Mouse (Mus musculus) liver, adult 2 months (tissue): ENCODE results near the gene Kif6. TPM values are rescaled to one million over a fixed set of nuclear protein-coding genes. Genes with fewer than 3 reads are reported as not detected.
A peak's percentile ranks its signal among the peaks of the same experiment; 100 is the strongest.

ENCODE experiments used
- DNase-seq: peaks from one replicate; pipeline ENCODE4 v3.0.0-alpha.2; 2011; ENCODE audit warnings: low read depth, low spot score; ENCODE audit errors: extremely low read depth
- H3K27ac ChIP-seq: fragments of 200-500 bp; replicated peaks from 2 replicates; pipeline ENCODE4 v1.5.1; 2012; ENCODE audit warnings: low read depth, mild to moderate bottlenecking, control low read depth, inconsistent platforms, low read length; ENCODE audit not compliant: insufficient read depth
- H3K27me3 ChIP-seq: fragments of 200-500 bp; 2 replicates; pipeline ENCODE4 v1.6.1; 2012; ENCODE audit warnings: mild to moderate bottlenecking, moderate library complexity, low read length, inconsistent platforms; ENCODE audit not compliant: control insufficient read depth, insufficient read depth
- H3K36me3 ChIP-seq: fragments of 200-500 bp; 2 replicates; pipeline ENCODE4 v1.6.1; 2012; ENCODE audit warnings: low read length, inconsistent platforms; ENCODE audit not compliant: control insufficient read depth, insufficient read depth
- H3K4me1 ChIP-seq: fragments of 200-500 bp; 2 replicates; pipeline ENCODE4 v1.6.1; 2011; ENCODE audit warnings: low read length; ENCODE audit not compliant: control insufficient read depth, insufficient read depth
- H3K4me3 ChIP-seq: fragments of 200-500 bp; 2 replicates; pipeline ENCODE4 v1.5.1; 2011; ENCODE audit warnings: low read depth, mild to moderate bottlenecking, control low read depth, low read length, moderate library complexity; ENCODE audit not compliant: insufficient read depth
- H3K79me2 ChIP-seq: fragments of 200-500 bp; 2 replicates; pipeline ENCODE4 v1.6.1; 2012; ENCODE audit warnings: inconsistent platforms, mild to moderate bottlenecking, low read length, moderate library complexity; ENCODE audit not compliant: control insufficient read depth, insufficient read depth
- H3K9ac ChIP-seq: fragments of 200-500 bp; 2 replicates; pipeline ENCODE4 v1.6.1; 2012; ENCODE audit warnings: low read depth, mild to moderate bottlenecking, control low read depth, inconsistent platforms, low read length
- CTCF ChIP-seq: fragments of 200-500 bp; IDR thresholded peaks from 2 replicates; pipeline ENCODE4 v1.5.1; 2011; ENCODE audit warnings: low read depth, low read length, control low read depth
- POLR2A ChIP-seq: fragments of 200-500 bp; IDR thresholded peaks from 2 replicates; pipeline ENCODE4 v1.6.1; 2011; ENCODE audit warnings: low read length, control low read depth; ENCODE audit not compliant: insufficient read depth; ENCODE audit errors: extremely low read depth
- WGBS: fragments of 180-500 bp; shearing (Covaris S2); methylation state at CpG from one replicate; pipeline ENCODE4 v1.1.7; 2018; 5-methylcytosine and 5-hydroxymethylcytosine counted together
- polyA plus RNA-seq: library from polyadenylated mRNA; depleted of rRNA; stranded (reverse); fragments of >200 nt; gene quantifications from 2 replicates; pipeline ENCODE4 v1.2.3, GENCODE M21; 2012
- total RNA-seq: library from RNA; depleted of rRNA; stranded (reverse); fragments of >200 nt; gene quantifications from 2 replicates; pipeline ENCODE4 v1.2.3, GENCODE M21; 2014

The Kif6 gene
- total and polyA plus RNA-seq, 2 experiments, result not detected

DNA sequence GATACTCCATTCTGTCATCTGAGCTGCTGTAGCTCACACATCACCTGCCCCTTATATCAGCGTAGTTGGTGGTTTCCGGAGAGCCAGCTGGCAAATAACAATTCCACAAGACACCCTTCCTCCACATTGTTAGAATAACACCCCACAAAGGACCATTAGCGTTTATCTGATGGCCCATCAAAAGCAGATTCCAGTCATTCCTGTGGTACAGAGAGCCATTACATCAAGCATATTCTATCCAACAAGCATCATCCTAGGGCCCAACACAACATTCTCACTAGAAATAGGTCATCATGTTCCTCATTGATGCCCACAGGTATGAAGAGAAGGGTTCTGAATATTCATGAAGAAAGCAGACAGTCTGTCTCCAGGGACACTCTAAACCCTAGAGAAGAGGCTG lies 236.3 kb downstream of the Kif6 start:
- TF ChIP-seq POLR2A, result no peak
- TF ChIP-seq CTCF, result no peak
- Histone ChIP-seq H3K27ac (no peak overlapping the region), H3K9ac (no peak overlapping the region), H3K27me3 (no peaks in the 10 kb centered on the region), H3K36me3 (no peaks in the 10 kb centered on the region), H3K4me1 (no peaks in the 10 kb centered on the region), H3K79me2 (no peaks in the 10 kb centered on the region), H3K4me3 (no peak overlapping the region)
- no peak for DNase-seq
- WGBS, result 42% methylated on average over 3 of the region's 3 CpGs

DNA sequence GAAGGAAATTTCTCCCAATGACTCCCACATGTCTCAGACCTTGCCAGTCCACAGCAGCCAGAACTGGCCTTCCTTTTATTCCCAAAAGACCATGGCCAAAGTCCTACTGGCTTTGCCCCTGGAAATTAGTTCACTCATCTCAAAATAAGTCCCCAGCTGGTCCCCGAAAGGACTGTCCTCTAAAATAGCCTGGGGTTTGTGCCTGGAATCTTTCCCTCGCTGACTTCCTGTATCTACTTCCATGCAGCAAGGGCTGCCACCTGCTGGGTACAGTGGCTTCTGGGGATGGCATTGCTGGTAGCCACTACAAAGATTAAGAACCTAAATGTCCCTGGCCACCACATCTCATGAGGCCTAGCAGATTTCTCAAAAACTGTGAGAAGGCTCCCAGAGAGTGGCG lies 237.2 kb downstream of the Kif6 start:
- 74% methylated on average over 3 of the region's 3 CpGs for WGBS
- no peaks in the 10 kb centered on the region for H3K79me2 ChIP-seq
- no peaks in the 10 kb centered on the region for H3K27me3 ChIP-seq
- H3K4me3 ChIP-seq, result no peak overlapping the region
- peak; percentile 7 for DNase-seq
- H3K9ac ChIP-seq, result no peak overlapping the region
- H3K27ac ChIP-seq, result no peak overlapping the region
- TF ChIP-seq POLR2A (no peak), CTCF (peak; percentile 22; the same call in 1 of the 2 replicates)
- no peaks in the 10 kb centered on the region for H3K36me3 ChIP-seq
- no peaks in the 10 kb centered on the region for H3K4me1 ChIP-seq

DNA sequence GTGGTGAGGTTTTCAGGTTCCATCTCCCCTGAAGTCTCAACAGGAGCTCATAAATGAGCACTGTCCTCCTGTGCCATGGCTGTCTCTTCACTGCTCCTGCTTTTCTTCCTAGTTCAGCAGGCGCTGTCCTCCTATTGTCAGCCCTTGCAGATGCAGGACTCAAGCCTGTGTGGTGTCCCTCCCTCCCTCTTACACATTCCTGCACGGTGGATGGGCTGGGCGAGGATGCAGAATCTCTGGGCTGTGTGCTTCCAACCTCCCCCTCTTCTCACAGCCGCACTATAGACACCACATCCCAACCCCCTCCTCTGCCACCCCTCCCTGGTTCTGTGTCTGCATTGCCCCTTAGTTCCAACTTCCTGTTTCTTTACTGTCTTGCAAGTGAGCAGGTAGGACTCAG lies 240.8 kb downstream of the Kif6 start:
- Histone ChIP-seq H3K27ac (no peak overlapping the region), H3K4me3 (no peak overlapping the region), H3K36me3 (no peaks in the 10 kb centered on the region), H3K4me1 (no peaks in the 10 kb centered on the region), H3K79me2 (no peaks in the 10 kb centered on the region), H3K9ac (no peak overlapping the region), H3K27me3 (no peaks in the 10 kb centered on the region)
- 51% methylated on average over 4 of the region's 4 CpGs for WGBS
- no peak for DNase-seq
- no peak for TF ChIP-seq CTCF
- TF ChIP-seq POLR2A, result no peak

DNA sequence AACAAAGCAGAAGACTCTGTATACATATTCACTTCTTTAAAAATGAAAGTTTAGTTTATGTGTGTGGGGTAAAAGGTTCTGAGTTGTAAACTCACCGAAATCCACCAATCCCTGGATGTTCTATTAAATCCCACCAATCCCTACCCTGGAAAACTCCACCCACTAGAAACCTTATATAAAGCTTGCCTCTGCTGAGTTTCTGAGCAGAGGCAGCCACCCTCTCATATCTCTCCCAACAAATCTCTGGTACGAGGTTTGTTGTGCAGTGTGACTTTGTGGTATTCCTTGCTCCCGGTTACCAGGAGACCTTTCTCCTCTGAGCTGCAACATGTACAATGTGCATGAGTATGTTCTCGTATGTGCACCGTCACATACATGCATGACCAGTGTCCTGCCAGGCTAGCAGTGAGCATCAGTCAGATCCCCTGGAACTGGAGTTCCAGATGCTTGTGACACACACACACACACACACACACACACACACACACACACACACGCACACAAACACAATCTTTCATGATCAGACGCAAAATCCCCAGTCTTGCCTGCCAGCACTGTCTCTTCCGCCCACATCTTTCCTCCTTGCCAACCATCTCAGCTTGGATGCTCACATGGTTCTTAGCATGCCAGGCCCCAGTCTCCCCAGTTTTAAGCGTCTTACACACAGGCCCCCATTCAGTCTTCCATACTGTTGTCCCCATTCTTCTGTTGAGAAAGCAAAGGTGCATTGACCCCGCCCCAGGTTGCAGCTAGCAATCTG lies 245.3 kb downstream of the Kif6 start:
- H3K79me2 ChIP-seq, result no peaks in the 10 kb centered on the region
- H3K9ac ChIP-seq, result no peak overlapping the region
- H3K27me3 ChIP-seq, result no peaks in the 10 kb centered on the region
- H3K36me3 ChIP-seq, result no peaks in the 10 kb centered on the region
- no peaks in the 10 kb centered on the region for H3K4me1 ChIP-seq
- H3K27ac ChIP-seq, result no peak overlapping the region
- 84% methylated on average over 10 of the region's 10 CpGs for WGBS
- H3K4me3 ChIP-seq, result no peak overlapping the region
- DNase-seq, result no peak
- TF ChIP-seq CTCF (no peak), POLR2A (no peak)

DNA sequence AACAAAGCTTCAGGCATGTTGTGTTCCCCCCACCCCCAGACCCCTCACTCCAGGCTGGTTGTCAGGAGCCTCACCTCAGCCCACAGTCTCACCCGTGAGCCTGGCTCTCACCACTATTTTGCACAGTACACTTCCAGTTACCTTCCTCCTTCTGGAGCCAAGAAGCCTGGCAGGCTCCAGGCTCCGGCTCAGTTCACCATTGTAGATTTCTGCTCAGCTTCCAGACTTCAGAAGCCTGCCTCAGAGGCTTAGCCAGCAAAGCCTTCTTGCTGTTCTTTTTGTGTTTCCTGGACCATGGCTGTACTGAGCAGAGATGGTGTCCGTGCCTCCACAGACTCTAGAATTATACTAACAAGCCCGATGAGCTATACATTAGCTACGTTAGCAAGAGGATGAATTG lies 248.7 kb downstream of the Kif6 start:
- H3K27me3 ChIP-seq, result no peaks in the 10 kb centered on the region
- TF ChIP-seq POLR2A (no peak), CTCF (no peak)
- WGBS, result 71% methylated on average over 5 of the region's 5 CpGs
- H3K4me3 ChIP-seq, result no peak overlapping the region
- H3K27ac ChIP-seq, result no peak overlapping the region
- no peaks in the 10 kb centered on the region for H3K36me3 ChIP-seq
- no peaks in the 10 kb centered on the region for H3K79me2 ChIP-seq
- H3K4me1 ChIP-seq, result no peaks in the 10 kb centered on the region
- DNase-seq, result no peak
- H3K9ac ChIP-seq, result no peak overlapping the region

DNA sequence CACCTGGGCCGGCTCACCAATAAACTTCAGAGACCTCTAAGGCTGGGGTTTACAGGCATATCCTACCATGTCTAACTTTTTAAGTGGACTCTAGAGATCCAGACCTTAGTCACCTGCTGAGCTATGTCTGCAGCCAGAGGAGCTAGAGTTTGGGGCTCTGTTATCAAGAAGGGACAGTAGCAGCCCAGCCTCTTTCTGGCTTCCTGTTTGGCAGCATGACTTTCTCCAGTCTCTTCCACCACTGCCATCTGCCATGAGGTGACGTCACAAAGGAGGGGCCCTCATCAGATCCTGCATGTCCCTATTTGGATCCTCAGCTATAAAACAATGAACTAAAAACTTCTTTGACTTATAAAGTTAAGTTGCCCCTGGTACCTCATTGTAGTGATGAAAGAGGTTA lies 250.7 kb downstream of the Kif6 start:
- TF ChIP-seq POLR2A (no peak), CTCF (no peak)
- Histone ChIP-seq H3K36me3 (no peaks in the 10 kb centered on the region), H3K4me3 (no peak overlapping the region), H3K27me3 (no peaks in the 10 kb centered on the region), H3K79me2 (no peaks in the 10 kb centered on the region), H3K4me1 (no peaks in the 10 kb centered on the region), H3K9ac (no peak overlapping the region), H3K27ac (no peak overlapping the region)
- WGBS, result 81% methylated on average over 2 of the region's 2 CpGs
- DNase-seq, result no peak
